Mouse (Mus musculus) heart, embryonic 16.5 days (tissue): ENCODE results near the gene Tas2r115. TPM values are rescaled to one million over a fixed set of nuclear protein-coding genes. Genes with fewer than 3 reads are reported as not detected.

Source experiments
- polyA plus RNA-seq: library from polyadenylated mRNA; unstranded; fragments of >200 nt; fragmentation: Nextera tagmentation; extraction: Ambion mirVana; gene quantifications from 2 replicates; pipeline ENCODE4 v1.2.1, GENCODE M21; 2015

Gene Tas2r115
- polyA plus RNA-seq, 1 experiment from 2014 or later = not detected

Other genes starting within 250 kb of the Tas2r115 start
- not detected in 2 replicates for gene Prh1, start 168.2 kb downstream of the Tas2r115 start, polyA plus RNA-seq
- not detected in 2 replicates for gene Prp2, start 142.1 kb downstream of the Tas2r115 start, polyA plus RNA-seq
- not detected in 2 replicates for gene A630073D07Rik, start 86.5 kb downstream of the Tas2r115 start, polyA plus RNA-seq
- gene Tas2r120, start 81.1 kb downstream of the Tas2r115 start, polyA plus RNA-seq = not detected in 2 replicates
- not detected in 2 replicates for gene Tas2r121, start 37.0 kb downstream of the Tas2r115 start, polyA plus RNA-seq
- gene Tas2r122, start 26.1 kb downstream of the Tas2r115 start, polyA plus RNA-seq = not detected in 2 replicates
- not detected in 2 replicates for gene Tas2r124, start 16.7 kb upstream of the Tas2r115 start, polyA plus RNA-seq
- not detected in 2 replicates for gene Tas2r102, start 24.1 kb upstream of the Tas2r115 start, polyA plus RNA-seq
- not detected in 2 replicates for gene Tas2r136, start 40.1 kb upstream of the Tas2r115 start, polyA plus RNA-seq
- gene Tas2r117, start 64.8 kb upstream of the Tas2r115 start, polyA plus RNA-seq = not detected in 2 replicates
- not detected in 2 replicates for gene Tas2r123, start 109.1 kb upstream of the Tas2r115 start, polyA plus RNA-seq
- gene Tas2r116, start 117.4 kb upstream of the Tas2r115 start, polyA plus RNA-seq = not detected in 2 replicates
- not detected in 2 replicates for gene Tas2r110, start 130.0 kb upstream of the Tas2r115 start, polyA plus RNA-seq
- gene Tas2r113, start 155.0 kb upstream of the Tas2r115 start, polyA plus RNA-seq = not detected in 2 replicates
- gene Tas2r125, start 171.6 kb upstream of the Tas2r115 start, polyA plus RNA-seq = not detected in 2 replicates
- not detected in 2 replicates for gene Tas2r129, start 213.1 kb upstream of the Tas2r115 start, polyA plus RNA-seq
- gene Tas2r131, start 219.9 kb upstream of the Tas2r115 start, polyA plus RNA-seq = not detected in 2 replicates
- not detected in 2 replicates for gene Tas2r109, start 242.9 kb upstream of the Tas2r115 start, polyA plus RNA-seq